Mouse (Mus musculus) megakaryocyte, embryonic 14.5 days (primary cell): ENCODE measurements at regions not wholly inside any gene's neighbourhood (a gene's known extent, or its start where the extent isn't known, plus 50 kb on each side); places are given as distances from the start of the nearest gene placed in this dataset.

ENCODE experiments used
- FLI1 ChIP-seq: IDR thresholded peaks from 2 replicates; pipeline ENCODE4 v1.6.1; 2012; ENCODE audit warnings: low read length, inconsistent platforms, mixed read lengths
- GATA1 ChIP-seq: IDR thresholded peaks from 3 replicates; pipeline ENCODE4 v1.6.1; 2012; ENCODE audit warnings: mixed read lengths, low read length, inconsistent platforms, borderline replicate concordance

DNA sequence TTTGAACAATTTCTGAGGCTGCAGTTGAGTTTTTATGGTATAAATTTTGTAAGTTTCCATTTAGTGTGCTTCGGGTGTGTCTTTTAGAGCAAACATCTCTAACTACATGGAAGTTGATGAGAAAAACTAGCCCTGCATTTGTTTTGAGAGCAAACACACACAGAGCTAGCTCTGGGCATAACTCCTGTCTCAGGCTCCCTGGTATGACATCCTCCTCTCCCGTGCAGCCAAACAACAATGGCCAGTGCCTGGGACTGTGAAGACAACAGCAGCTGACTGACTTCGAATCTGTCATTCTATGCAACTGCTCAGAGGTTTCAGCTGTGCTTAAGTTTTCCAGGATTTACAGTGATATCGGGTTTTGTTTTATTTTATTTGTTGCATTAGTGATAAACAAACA is 105.3 kb upstream of the Peli1 start:
- TF ChIP-seq GATA1 (no peak), FLI1 (no peak)
